Comparison of ENCODE assay signal across 10 mouse cellular contexts in genomic region chr1:24137133-24137532, GRCm38 (mm10). TPM values are rescaled to one million over a fixed set of nuclear protein-coding genes. Genes with fewer than 3 reads are reported as not detected.
DNase-seq lines count a peak whose midpoint lies in the region; ATAC-seq and TF ChIP-seq lines count a peak whose summit lies in the region.
"Had no signal": no experiment of that assay in that cellular context is flagged by ENCODE, and none has a peak within 500 bp of the region (broad histone marks: within the 10 kb centered on the region; RNA-seq: fewer than 3 reads in every experiment).

No protein-coding gene starts in this region.

- no peaks in the 10 kb centered on the region for H3K27me3 ChIP-seq in hindbrain, embryonic 14.5 days (ENCODE audit: control insufficient read depth, insufficient read depth, low read length)
- no peaks in the 10 kb centered on the region for H3K27me3 ChIP-seq in hindbrain, embryonic 13.5 days
- 0 out of 2 replicates have a peak, but pooled peaks cover 3% of the 10 kb centered on the region for H3K27me3 ChIP-seq in forebrain, embryonic 13.5 days
- H3K27me3 ChIP-seq: embryonic facial prominence, embryonic 12.5 days; neural tube, embryonic 13.5 days had no signal

- no peak for ATAC-seq in hindbrain, embryonic 14.5 days (ENCODE audit: low FRiP score)
- ATAC-seq in hindbrain, embryonic 13.5 days (ENCODE audit: low FRiP score), result no peak
- ATAC-seq in forebrain, embryonic 13.5 days, result peak; percentile 61

- H3K9me3 ChIP-seq in hindbrain, embryonic 14.5 days (ENCODE audit: control insufficient read depth, low read length), result no peaks in the 10 kb centered on the region
- no peaks in the 10 kb centered on the region for H3K9me3 ChIP-seq in hindbrain, embryonic 13.5 days
- H3K9me3 ChIP-seq in forebrain, embryonic 13.5 days (replicated peaks), result no peaks in the 10 kb centered on the region
- H3K9me3 ChIP-seq: embryonic facial prominence, embryonic 12.5 days; neural tube, embryonic 13.5 days had no signal

- intact Hi-C loops in left cerebral cortex, postnatal 25 days (cut with DNase I), result loop anchor here (2.0 kb wide), 2 partner anchors 34 to 112 kb away; no protein-coding TSS in a partner anchor

- DNase-seq in hindbrain, embryonic 14.5 days (ENCODE audit: low spot score), result peak; percentile 51
- DNase-seq in brain, embryonic 14.5 days (ENCODE audit: low read depth), result peak; percentile 68
- DNase-seq in kidney, adult 18-20 months, result peak; percentile 61
- peak; percentile 66 to 81 for DNase-seq in left cerebral cortex, postnatal 25 days (ENCODE audit: low spot score in 2 of 2)
- peak; percentile 16 for DNase-seq in ovary, postnatal 10 days (ENCODE audit: low spot score)
- peak; percentile 8 for DNase-seq in thymus, postnatal 36 days

- H3K36me3 ChIP-seq in hindbrain, embryonic 14.5 days (replicated peaks; ENCODE audit: control insufficient read depth, insufficient read depth), result no peaks in the 10 kb centered on the region
- no peaks in the 10 kb centered on the region for H3K36me3 ChIP-seq in hindbrain, embryonic 13.5 days
- no peaks in the 10 kb centered on the region for H3K36me3 ChIP-seq in forebrain, embryonic 13.5 days (ENCODE audit: poor library complexity, severe bottlenecking)
- H3K36me3 ChIP-seq: embryonic facial prominence, embryonic 12.5 days; neural tube, embryonic 13.5 days had no signal

- no peak overlapping the region for H3K9ac ChIP-seq in hindbrain, embryonic 14.5 days
- H3K9ac ChIP-seq in hindbrain, embryonic 13.5 days, result no peak overlapping the region
- no peak overlapping the region for H3K9ac ChIP-seq in forebrain, embryonic 13.5 days
- H3K9ac ChIP-seq: embryonic facial prominence, embryonic 12.5 days; neural tube, embryonic 13.5 days had no signal

- WGBS in hindbrain, embryonic 14.5 days, result 11% methylated on average over 3 of the region's 3 CpGs
- 11% methylated on average over 3 of the region's 3 CpGs for WGBS in hindbrain, embryonic 13.5 days
- 8% methylated on average over 3 of the region's 3 CpGs for WGBS in forebrain, embryonic 13.5 days

- no peaks in the 10 kb centered on the region for H3K4me1 ChIP-seq in hindbrain, embryonic 14.5 days (replicated peaks; ENCODE audit: control insufficient read depth, insufficient read depth, low read length)
- 0 out of 2 replicates have a peak, but pooled peaks cover 3% of the 10 kb centered on the region for H3K4me1 ChIP-seq in hindbrain, embryonic 13.5 days (replicated peaks)
- peaks cover 9% of the 10 kb centered on the region; the same call in 1 of the 2 replicates for H3K4me1 ChIP-seq in forebrain, embryonic 13.5 days
- H3K4me1 ChIP-seq: embryonic facial prominence, embryonic 12.5 days; neural tube, embryonic 13.5 days had no signal

- no peak overlapping the region for H3K27ac ChIP-seq in hindbrain, embryonic 14.5 days
- H3K27ac ChIP-seq in hindbrain, embryonic 13.5 days, result no peak overlapping the region
- no peak overlapping the region for H3K27ac ChIP-seq in forebrain, embryonic 13.5 days
- H3K27ac ChIP-seq: embryonic facial prominence, embryonic 12.5 days; neural tube, embryonic 13.5 days had no signal

- TF ChIP-seq CTCF in brain, embryonic 14.5 days (IDR thresholded peaks at IDR 0.05; ENCODE audit: borderline replicate concordance, extremely low read depth, insufficient read depth, insufficient read length), result peak; percentile 83; the same call in 1 of the 2 replicates

- H3K4me2 ChIP-seq in hindbrain, embryonic 14.5 days (replicated peaks), result no peak overlapping the region
- no peak overlapping the region for H3K4me2 ChIP-seq in hindbrain, embryonic 13.5 days
- H3K4me2 ChIP-seq in forebrain, embryonic 13.5 days, result no peak overlapping the region
- H3K4me2 ChIP-seq: embryonic facial prominence, embryonic 12.5 days; neural tube, embryonic 13.5 days had no signal

- H3K4me3 ChIP-seq in hindbrain, embryonic 14.5 days (replicated peaks; ENCODE audit: low read length), result no peak overlapping the region
- H3K4me3 ChIP-seq in hindbrain, embryonic 13.5 days, result no peak overlapping the region
- no peak overlapping the region for H3K4me3 ChIP-seq in forebrain, embryonic 13.5 days
- H3K4me3 ChIP-seq: embryonic facial prominence, embryonic 12.5 days; neural tube, embryonic 13.5 days had no signal

- TF ChIP-seq POLR2A in brain, embryonic 14.5 days (IDR thresholded peaks at IDR 0.05; ENCODE audit: borderline replicate concordance, extremely low read depth, insufficient read depth, insufficient read length, poor library complexity, severe bottlenecking), result no peak

RNA-seq across cellular contexts. Expression of gene Fam135a, which starts 37.0 kb away (rescaled TPM):
- polyA plus RNA-seq in hindbrain, embryonic 14.5 days (2014; fragmentation: Nextera tagmentation; extraction: Ambion mirVana), result 27.4 and 27.6 TPM in 2 replicates
- 31.3 and 31.5 TPM in 2 replicates for polyA plus RNA-seq in hindbrain, embryonic 13.5 days (2015; fragmentation: Nextera tagmentation; extraction: Ambion mirVana)
- polyA plus RNA-seq in brain, embryonic 14.5 days (2012; rRNA removed), result 41.3 and 49.5 TPM in 2 replicates
- polyA plus RNA-seq in forebrain, embryonic 13.5 days (2015; fragmentation: Nextera tagmentation; extraction: Ambion mirVana), result 36.7 and 38.7 TPM in 2 replicates
- total RNA-seq in left cerebral cortex, postnatal 25 days (2021), result 10 to 100 TPM; 27.1 to 31.0 TPM

RNA-seq across cellular contexts. Expression of gene Col9a1, which starts 40.3 kb away (rescaled TPM):
- 1.6 and 2.6 TPM in 2 replicates for polyA plus RNA-seq in hindbrain, embryonic 14.5 days (2014; fragmentation: Nextera tagmentation; extraction: Ambion mirVana)
- polyA plus RNA-seq in hindbrain, embryonic 13.5 days (2015; fragmentation: Nextera tagmentation; extraction: Ambion mirVana), result 5.9 and 13.1 TPM in 2 replicates
- polyA plus RNA-seq in brain, embryonic 14.5 days (2012; rRNA removed), result 1.4 and 1.5 TPM in 2 replicates
- polyA plus RNA-seq in forebrain, embryonic 13.5 days (2015; fragmentation: Nextera tagmentation; extraction: Ambion mirVana), result 0.84 and 1.8 TPM in 2 replicates
- under 1 TPM; 0.60 to 0.94 TPM for total RNA-seq in left cerebral cortex, postnatal 25 days (2021)

Comparison
In these comparisons a context has a peak if more than half of its experiments do, and no peak if none do; other contexts are left out.
1. DNase-seq: peak in every context shown above with its lines; median percentile 74 in left cerebral cortex, postnatal 25 days; 68 in brain, embryonic 14.5 days; 61 in kidney, adult 18-20 months; 51 in hindbrain, embryonic 14.5 days; 16 in ovary, postnatal 10 days; 8 in thymus, postnatal 36 days.